Mouse (Mus musculus): ENCODE data around the gene Galnt2.

GRCm38 (mm10) chr8:124200400-124200799 lies 30.8 kb upstream of the Galnt2 start:
- no peak for TF ChIP-seq POLR2A (IDR thresholded peaks at IDR 0.05; ENCODE audit: control insufficient read depth, extremely low read depth, insufficient read depth, low read length, poor library complexity)
- TF ChIP-seq CTCF (IDR thresholded peaks at IDR 0.05; ENCODE audit: borderline replicate concordance, control insufficient read depth, extremely low read depth, insufficient read depth, low read length, poor library complexity): no peak
